Mouse (Mus musculus) cortical plate, adult 2 months (tissue): ENCODE results near the gene Ddc.

Experiments used
- CTCF ChIP-seq: fragments of 200-500 bp; IDR thresholded peaks from 2 replicates; pipeline ENCODE4 v1.5.1; 2011; ENCODE audit warnings: mild to moderate bottlenecking, control low read depth, low read length; ENCODE audit not compliant: insufficient read depth; ENCODE audit errors: extremely low read depth
- POLR2A ChIP-seq: fragments of 200-500 bp; IDR thresholded peaks from 2 replicates; pipeline ENCODE4 v1.6.1; 2011; ENCODE audit warnings: mild to moderate bottlenecking, low read length, control low read depth; ENCODE audit not compliant: insufficient read depth; ENCODE audit errors: extremely low read depth

DNA sequence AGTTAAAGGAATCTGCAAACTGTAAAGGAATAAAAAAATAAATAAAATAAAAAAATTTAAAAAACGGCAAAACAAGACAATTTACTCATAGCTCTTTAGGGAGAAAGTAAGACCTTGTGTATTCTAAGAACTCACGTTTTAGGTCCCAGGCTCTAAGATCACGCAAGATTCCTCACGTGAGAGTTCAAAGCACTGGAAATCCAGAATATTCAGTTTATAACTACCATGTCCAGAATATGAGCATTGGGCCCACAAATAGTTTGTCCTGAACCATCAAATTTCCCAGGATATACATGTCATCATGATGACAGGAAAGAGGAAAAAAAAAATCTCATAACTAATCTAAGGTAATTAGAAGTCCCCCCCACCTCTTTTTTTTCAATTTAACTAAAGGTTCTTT lies 62.2 kb downstream of the Ddc start:
- no peak for TF ChIP-seq CTCF
- no peak for TF ChIP-seq POLR2A
